Mouse (Mus musculus) spleen, adult 2 months (tissue): ENCODE measurements around the gene Gm49373.

Experiments used
- CTCF ChIP-seq: fragments of 200-500 bp; IDR thresholded peaks from 2 replicates; pipeline ENCODE4 v1.5.1; 2011; ENCODE audit warnings: mild to moderate bottlenecking, inconsistent platforms; ENCODE audit not compliant: insufficient read depth, insufficient read length, insufficient replicate concordance; ENCODE audit errors: extremely low read depth
- POLR2A ChIP-seq: fragments of 200-500 bp; IDR thresholded peaks from 2 replicates; pipeline ENCODE4 v1.6.1; 2011; ENCODE audit warnings: low read depth, low read length, inconsistent platforms

DNA sequence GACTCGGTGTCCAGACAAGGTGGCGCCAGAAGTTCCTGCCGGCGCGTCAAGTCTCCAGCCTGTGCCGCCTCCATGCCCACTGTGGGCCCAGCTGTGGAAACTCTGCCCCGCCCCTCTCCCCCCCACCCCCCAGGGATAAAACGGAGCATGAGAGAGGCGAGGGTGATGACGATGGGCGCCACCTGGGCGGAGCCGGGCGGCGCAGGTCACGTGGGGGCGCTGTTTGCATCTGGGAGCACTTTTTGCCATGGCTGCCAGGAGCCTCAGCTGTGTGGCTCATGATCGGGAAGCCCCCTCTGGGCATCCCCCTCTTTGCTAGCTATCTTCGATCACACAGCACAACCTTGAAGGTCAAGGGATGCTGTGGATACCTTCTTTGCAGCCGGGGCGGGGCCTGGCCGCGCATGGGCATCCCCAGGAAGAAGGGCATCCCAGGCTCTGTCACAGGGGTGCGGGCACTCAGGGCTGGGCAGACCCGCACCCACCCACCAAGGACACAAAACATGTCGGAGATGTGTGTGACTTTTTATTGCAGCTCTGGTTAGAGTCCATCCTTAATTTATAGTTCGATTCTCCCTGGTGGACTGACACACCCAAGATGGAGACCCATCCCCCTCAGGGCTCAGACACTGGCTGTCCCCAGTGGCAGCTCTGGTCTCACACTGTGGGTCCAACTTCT is 5.8 kb downstream of the Gm49373 start, which contains the start of gene Zglp1:
- TF ChIP-seq POLR2A (no peak), CTCF (no peak)
